Mouse (Mus musculus): ENCODE data around the gene Olfr284.

Gene Olfr284

DNA sequence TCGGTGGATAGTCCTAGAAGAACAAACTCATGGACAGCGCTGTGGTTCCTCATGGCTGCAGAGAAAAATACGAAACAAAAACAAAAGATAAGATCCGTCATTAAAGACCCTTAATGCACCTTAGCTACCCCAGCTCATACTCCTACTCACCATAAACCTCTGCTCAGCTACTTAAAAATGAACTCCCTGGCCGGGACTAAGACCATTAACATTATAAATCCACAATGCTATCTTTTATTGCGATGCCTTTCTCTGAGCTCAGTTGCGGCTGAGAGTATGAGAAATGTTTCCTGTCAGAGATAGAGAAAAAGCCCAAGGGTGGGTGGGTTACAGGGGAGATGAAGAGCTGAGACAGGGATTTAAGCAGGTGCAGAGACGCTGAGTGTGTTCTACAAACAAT is at the start of gene Olfr284:
Gene Olfr284, minus strand, starts transcription at position 101 of the 400 bp plus-strand sequence.
- in situ Hi-C loops (cut with MboI, MseI), result no loop called here

DNA sequence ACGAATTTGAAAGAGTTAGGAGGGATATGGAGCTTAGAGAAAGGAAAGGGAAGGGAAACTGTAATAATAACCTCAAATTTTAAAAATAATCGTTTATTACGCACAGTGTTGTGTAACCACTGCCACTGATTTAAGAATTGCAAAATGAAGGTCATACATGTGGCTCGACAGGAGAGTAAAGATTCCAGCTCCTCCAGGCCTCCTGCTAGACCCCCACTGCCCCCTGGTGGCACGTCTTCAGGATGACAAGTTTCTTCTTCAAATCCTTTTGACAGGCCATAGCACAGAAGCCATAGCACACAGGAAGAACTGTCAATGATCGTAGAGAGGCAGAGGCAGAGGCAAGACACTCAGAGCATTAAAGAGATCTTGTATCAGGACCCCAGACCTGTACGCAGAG is 49.0 kb upstream of the Olfr284 start:
- in situ Hi-C loops (cut with MboI, MseI), result loop anchor here in 1 of 2 experiments (10.0 kb wide), 1 partner anchor 1915 kb away; the partner anchor contains the start of gene Mettl7a1

DNA sequence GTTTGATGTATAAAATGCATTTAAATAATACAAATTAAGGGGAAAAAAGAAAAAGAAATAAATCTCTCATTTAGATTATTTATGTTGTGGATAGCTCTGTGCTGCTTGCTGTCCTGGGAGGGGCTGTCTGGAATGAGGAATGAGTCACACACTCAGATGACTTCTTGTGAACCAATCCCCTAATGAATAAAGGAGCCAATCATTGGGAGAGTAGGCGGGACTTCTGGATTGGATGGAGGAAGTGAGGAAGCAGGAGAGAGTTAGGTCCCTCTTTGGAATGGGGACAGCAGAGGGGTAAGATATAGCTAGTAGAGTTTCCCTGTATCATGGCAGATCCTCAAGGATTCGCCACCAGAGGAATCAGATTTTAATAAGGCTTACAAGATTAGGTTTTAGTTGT is 46.8 kb upstream of the Olfr284 start:
- in situ Hi-C loops (cut with MboI, MseI), result loop anchor here in 1 of 2 experiments (10.0 kb wide), 1 partner anchor 1917 kb away; the partner anchor contains the start of gene Mettl7a1

DNA sequence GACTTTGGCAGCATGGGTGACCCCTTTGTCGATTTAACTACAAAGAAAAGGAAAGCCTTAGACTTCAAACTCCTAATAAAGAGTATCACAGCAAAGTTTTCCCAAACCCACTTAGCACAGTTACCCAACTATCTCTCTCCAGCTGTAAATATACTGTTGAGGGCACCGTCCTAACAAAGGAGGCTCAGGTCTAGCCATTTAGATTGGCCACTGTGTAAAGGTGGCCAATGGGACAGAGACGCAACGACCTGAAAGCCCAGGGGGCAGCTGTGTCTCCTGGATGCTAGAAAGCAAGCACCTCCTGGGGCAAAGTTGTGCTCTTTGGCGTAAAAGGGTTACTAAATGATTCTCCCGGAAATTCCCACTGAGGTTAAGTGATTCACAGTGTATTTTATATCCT is 40.1 kb upstream of the Olfr284 start, which contains the start of gene Olfr283:
Gene Olfr283, minus strand, starts transcription at position 101 of the 400 bp plus-strand sequence.
- in situ Hi-C loops (cut with MboI, MseI), result loop anchor here in 1 of 2 experiments (5.0 to 10.0 kb wide), 2 partner anchors 289 to 1924 kb away; partner anchors contain the start of genes Mettl7a1, Pfkm and Senp1

DNA sequence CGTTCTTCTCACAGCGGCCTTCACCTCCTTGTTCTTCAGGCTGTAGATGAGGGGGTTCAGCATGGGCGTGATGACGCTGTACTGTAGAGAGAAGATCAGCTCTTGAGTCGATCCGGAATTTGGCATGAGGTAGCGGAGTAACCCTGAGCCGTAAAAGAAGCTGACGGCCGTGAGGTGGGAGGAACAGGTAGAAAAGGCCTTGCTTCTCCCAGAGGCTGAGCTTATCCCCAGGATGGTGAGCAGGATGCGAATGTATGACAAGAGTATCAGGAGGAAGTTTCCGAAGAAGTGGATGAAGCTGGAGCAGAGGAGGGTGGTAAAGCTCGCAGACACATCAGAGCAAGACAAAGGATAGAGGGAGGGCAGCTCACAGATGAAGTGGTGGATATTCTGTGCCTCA is 37.4 kb upstream of the Olfr284 start:
- in situ Hi-C loops (cut with MboI, MseI), result loop anchor here in 1 of 2 experiments (5.0 kb wide), 1 partner anchor 81 kb away; the partner anchor contains the start of gene Zfp641

DNA sequence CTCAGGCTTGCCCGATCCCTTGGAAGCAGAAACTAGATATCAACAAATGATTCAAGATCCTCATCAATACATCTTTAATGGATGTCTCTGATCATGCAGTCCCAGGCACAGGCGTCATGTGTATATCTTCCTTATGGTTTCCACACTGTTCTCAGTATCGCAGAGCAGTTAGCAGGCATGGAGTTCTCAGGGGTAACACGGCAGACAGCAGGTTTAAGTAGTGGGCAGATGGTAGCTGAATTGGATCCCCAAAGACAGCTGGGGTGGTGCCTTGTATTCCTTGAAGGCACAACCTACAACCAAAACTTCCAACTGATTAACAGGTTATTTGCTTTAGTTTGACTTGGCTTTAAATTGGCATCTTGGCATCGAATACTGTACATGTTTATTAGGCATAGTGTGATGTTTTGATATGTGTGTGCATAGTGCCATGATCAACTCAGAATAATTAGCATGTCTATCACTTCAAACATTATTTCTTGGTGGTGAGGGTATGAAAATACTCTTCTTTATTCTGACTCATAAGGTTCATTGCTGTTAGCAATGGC is 23.5 kb downstream of the Olfr284 start, which contains the start of gene Olfr285:
Gene Olfr285, minus strand, starts transcription at position 177 of the 548 bp plus-strand sequence.
- in situ Hi-C loops (cut with MboI, MseI), result loop anchor here in 1 of 2 experiments (25.0 kb wide), 1 partner anchor 680 kb away; no protein-coding TSS in a partner anchor

DNA sequence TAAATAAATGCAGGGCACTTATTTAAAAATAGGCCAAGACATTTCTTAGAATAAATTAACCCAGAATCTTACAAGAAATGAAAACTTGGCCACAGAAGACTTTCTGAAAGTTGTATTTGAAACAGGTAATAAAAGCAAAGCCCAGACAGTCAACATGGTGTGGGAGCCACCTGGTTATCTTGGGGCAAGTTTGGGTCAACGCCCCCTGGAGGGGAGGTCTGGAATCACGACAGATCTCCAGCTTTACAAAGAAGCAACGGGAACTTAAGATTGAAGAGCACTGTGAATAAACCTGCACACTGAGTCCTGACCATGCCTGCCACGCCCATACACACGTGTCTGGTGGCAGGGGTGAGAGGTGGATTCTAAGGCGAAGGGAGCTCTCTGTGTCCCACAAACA is 25.1 kb downstream of the Olfr284 start:
- in situ Hi-C loops (cut with MboI, MseI), result loop anchor here in 1 of 2 experiments (25.0 kb wide), 1 partner anchor 678 kb away; no protein-coding TSS in a partner anchor

DNA sequence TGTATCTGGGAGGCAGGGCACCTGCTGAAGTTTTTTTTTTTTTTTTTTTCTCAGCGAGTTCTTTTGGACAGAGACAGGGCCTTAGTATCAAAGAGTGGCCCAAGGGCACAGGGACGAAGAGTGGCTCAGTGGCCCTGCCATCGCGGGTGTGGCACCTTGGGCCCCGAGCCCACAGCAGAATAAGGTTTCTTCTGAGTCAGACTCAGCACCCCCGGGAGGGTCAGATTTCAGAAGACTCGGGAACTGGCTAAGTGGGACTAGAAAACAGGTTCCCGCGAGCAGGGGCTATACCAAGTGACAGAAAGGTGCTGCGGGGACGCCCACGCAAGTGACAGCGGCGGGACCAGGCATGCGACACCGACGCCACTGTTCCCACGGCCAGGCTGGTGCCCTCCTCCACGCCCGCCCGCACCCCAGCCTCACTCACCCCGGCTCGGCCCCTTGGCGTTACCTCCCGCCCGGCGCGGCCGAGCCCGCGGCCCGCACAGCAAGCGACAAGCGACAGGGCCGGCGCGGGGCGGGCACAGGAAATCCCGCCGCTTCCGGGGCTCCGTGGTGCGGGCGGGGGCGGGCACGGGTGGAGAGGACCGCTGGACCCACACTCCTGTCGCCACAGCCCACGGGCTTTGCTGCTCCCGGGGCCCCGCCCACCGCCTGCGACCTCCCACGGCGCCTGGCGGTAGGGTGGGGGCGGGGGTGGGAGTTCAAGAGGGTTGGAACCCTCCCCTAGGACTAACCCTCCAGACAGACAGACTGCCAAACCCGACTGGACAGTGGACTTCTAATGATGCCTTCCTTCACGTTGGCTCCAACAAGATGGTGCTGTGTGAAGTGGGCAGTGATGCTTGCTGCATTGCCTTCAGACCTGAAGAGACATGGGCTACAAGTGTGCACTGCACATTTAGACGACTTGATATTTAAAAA is 44.9 kb downstream of the Olfr284 start, which contains the start of gene Zfp641:
Gene Zfp641, minus strand, starts transcription at position 534 of the 924 bp plus-strand sequence.
- in situ Hi-C loops (cut with MboI, MseI), result loop anchor here in 1 of 2 experiments (5.0 kb wide), 1 partner anchor 81 kb away; no protein-coding TSS in a partner anchor

DNA sequence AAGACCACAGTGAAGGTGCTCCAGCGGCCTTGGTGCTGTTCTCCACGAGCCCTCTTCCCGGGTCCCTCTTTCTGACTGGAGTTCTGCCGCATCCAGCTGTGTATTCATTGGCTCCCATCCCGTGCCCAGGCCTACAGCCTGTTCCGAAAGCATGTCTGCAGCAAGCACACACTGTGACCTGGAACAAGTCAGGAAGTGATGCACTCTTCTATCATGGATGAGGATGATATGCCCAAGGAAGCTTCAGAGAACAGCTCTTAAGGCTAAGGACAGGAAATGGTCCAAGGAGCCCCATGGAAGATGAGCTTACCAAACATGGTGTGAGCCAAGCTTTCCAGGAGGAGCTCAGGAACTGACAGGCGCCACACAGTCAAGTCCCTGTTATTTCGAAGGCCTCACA is 47.1 kb downstream of the Olfr284 start:
- in situ Hi-C loops (cut with MboI, MseI), result no loop called here
